Mouse (Mus musculus): Measurements from ENCODE around the gene Prdm16.

Prdm16 gene

DNA sequence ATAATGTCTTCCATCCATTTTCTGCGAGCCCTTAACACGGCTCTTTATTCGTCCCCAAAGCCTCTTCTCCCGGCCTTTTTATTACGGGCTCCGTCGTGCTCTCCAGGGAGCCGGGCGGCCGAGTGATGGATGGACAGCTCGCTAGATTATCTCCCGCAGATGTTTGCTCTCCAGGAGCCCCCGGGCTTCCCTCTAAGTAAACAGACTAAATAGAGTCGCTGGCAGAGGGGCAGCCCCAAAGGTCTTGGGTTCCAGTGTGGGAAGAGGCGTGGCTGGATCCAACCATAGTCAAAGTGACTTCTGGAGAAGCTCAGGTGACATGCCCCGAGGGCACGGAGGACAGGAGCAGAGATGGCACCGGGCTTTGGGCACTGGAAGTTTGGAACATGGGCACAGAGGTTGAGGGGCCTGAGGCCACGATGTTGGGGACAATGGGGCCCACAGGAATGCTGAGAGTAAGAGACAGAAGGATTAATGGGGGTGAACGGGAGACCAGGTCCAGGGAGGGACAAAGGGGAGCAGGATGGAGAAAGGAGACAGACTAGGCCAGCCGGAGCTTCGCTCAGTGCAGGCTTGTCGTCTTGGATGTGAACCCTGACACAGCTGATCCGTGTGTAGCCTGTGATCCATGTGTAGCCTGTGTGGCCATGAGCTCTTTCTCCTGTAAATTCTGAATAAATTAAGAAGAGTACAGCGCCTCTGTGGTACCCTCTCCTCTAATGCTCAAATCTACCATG is 162.9 kb downstream of the Prdm16 start:
- no peak for DNase-seq (ENCODE audit: low read depth)

GRCm38 (mm10) chr4:154472569-154472968 is 164.1 kb downstream of the Prdm16 start:
- DNase-seq (ENCODE audit: low read depth): no peak

GRCm38 (mm10) chr4:154471447-154472101 is 165.1 kb downstream of the Prdm16 start:
- DNase-seq (ENCODE audit: low read depth): no peak

DNA sequence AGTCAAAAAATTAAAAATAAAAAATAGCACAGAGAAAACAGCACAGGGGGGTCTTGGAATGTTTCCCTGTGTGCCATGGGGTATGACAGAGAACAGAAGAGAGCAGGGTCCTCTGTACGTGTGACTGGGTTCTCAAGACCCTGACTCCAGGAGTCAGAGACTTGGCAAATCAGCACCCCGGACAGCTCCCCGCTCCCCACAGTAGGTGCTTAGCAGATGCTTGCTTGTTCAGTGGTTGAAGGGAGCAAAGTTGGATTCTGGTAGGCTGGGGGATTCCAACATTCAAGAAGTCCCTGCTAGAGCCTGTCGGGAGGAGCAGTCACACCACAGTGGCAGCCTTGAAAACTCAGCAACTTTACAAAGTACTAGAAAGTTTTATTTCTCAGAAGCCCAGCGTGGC is 170.4 kb downstream of the Prdm16 start:
- DNase-seq (ENCODE audit: low read depth): peak; percentile 7

DNA sequence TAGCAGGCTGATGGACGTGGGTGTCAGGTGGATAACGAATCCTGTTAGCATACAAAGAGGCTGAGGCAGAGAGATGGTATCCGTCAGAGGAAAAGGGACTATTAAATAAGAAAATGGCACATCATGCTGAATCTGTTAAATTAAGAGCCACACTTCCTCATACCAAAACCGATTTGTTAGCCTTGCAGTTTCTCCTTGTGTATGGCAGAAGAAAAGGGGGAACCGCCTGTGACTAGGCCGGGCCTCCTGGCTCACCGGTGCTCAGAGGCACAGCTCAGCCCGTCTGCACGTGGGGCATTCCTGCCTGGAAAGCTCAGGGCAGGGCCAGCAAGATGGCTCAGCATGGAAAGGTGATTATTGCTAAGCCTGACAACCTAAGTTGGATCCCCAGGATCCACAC is 171.6 kb downstream of the Prdm16 start:
- no peak for DNase-seq (ENCODE audit: low read depth)

DNA sequence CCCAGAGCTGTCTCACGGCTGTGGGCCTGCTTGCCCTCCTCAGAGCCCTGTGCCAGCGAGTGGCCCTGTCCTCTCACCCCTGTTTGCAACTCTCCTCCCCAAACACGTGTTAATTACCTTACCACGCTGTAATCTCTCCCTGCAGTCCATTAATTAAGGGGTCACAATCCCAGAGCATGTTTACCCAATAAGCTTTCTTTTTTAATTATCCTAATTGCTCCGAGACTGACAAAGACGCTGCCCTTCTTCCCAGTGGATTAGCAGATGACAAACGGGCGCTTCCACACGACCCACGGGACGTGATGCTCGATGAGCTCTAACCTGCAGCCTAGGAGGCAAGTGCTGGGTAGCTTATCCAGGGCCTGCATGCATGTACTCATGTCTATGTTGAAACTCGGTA is 176.7 kb downstream of the Prdm16 start:
- DNase-seq (ENCODE audit: low read depth): no peak

DNA sequence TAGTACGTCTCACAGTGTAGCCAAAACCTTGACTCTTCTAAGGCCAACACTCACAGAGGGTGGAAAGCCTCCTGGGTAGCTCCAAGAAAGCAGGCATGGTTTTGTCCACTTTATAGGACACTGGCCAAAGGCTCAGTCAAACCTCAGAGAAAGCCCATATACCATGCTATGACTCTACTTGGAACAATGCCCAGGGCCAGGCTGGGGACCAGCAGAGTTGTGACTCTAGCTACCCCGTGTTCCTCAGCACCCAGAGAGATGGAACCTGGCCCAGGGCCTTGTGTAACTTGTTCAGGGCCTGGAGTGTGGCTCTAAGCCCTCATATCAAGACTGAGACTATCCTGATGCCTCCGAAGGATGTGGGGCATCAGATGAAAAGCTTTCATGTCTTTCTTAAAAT is 178.9 kb downstream of the Prdm16 start:
- DNase-seq (ENCODE audit: low read depth): no peak

GRCm38 (mm10) chr4:154456265-154456822 is 180.3 kb downstream of the Prdm16 start:
- no peak for DNase-seq (ENCODE audit: low read depth)

GRCm38 (mm10) chr4:154450441-154450840 is 186.2 kb downstream of the Prdm16 start:
- DNase-seq (ENCODE audit: low read depth): no peak

DNA sequence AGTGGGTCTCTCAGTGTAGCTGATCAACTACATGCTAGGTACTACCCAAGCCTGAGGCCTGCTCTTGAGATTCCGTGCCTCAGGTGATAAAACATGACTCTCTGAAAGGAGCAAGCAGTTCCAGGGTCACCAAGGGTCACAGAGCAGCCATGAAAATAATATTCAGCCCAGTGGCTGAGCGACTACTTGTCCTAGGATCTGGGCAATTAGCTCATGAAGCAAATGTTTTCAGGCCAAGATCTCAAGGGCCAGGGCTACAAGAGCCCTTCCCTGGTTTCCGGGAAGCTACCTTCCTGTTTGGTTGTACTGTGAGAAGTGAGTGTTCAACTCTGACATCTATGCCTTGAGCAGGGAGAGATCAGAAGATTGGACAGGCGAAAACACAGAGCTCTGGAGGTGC is 186.6 kb downstream of the Prdm16 start:
- no peak for DNase-seq (ENCODE audit: low read depth)

DNA sequence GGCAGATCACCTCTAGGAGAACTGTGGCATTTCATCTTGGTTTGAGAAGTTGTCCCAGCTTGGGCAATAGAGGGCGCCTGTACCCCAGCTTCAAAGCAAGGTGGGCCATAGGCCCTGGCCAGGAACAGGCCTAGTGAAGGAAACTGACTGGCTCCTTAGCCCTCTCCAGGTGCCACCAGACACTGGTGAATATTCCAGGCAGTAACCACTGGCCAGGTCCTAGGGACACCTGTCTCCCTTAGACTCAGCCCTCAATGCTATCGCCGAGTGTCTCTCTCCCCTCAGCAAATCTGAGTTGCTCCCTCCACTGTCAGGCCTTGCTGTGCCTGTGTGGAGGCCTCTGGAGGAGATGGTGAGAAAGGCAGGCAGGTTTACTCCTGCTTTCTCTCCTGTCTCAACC is 187.3 kb downstream of the Prdm16 start:
- peak; percentile 6 for DNase-seq (ENCODE audit: low read depth)

- no peak for DNase-seq (ENCODE audit: low read depth)
Observed at GRCm38 (mm10) chr4:154445721-154446120, 191.0 kb downstream of the Prdm16 start.

- no peak for DNase-seq (ENCODE audit: low read depth)
Observed at GRCm38 (mm10) chr4:154442645-154443304, 193.9 kb downstream of the Prdm16 start.

GRCm38 (mm10) chr4:154439455-154440052 is 197.1 kb downstream of the Prdm16 start:
- no peak for DNase-seq (ENCODE audit: low read depth)

DNA sequence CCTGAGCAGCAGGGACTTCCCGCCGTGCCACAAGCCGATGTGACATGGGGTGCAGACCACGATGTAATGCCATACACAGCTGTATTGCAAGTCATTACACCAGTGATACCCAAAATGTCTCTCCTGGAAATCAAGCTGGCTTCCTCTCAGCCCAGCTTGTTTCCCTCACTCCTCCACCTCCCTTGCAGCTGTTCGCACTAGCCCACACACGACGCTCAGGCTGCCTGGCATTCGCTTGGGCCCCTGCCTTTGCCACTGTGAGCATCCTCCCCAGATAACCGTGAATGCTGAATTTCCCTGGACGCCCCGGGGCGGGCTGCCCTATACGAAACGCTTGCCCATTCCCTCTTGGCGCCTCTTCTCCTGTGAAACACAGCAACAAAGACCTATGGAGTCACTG is 198.1 kb downstream of the Prdm16 start:
- no peak for DNase-seq (ENCODE audit: low read depth)

DNA sequence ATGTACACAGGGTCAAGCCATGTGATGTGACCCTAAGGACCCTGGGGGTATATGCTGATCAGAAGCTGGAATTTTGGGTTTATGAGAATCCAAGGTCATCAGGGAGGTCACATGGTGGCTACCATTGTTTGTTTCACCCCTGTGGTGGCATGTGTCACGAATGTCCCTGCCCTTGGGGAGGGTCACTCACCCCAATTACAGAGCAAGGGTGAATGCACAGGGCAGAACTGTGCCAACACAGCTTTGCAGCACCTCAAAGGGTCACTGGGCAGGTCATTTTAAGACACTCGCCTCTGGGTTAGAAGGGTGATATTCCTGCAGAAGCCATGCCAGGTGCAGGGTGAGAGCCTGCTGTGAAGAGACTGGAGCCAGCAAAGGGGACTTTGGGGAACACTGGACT is 206.9 kb downstream of the Prdm16 start:
- no peak for DNase-seq (ENCODE audit: low read depth)

GRCm38 (mm10) chr4:154426901-154427300 is 209.8 kb downstream of the Prdm16 start:
- no peak for DNase-seq (ENCODE audit: low read depth)

GRCm38 (mm10) chr4:154425284-154425683 is 211.4 kb downstream of the Prdm16 start:
- no peak for DNase-seq (ENCODE audit: low read depth)

DNA sequence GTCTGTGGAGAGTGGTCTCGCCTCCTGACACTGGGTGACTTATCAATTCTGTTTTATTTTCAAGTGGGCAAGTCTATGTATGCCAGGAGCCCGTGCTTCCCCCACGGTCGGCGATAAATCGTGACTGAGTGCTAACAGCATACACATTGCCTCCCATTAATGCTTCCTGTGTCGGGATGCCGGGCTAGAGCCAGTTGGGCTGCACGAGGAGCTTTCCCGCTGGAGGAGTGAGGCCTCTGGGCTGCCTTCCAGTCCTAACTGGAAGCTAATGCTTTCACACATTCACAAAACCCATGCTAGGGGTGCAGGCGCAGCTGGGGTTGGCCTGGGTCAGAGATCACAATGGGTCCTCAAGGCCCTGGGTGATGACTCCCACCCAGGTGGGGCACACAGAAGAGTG is 212.0 kb downstream of the Prdm16 start:
- DNase-seq (ENCODE audit: low read depth): no peak

DNA sequence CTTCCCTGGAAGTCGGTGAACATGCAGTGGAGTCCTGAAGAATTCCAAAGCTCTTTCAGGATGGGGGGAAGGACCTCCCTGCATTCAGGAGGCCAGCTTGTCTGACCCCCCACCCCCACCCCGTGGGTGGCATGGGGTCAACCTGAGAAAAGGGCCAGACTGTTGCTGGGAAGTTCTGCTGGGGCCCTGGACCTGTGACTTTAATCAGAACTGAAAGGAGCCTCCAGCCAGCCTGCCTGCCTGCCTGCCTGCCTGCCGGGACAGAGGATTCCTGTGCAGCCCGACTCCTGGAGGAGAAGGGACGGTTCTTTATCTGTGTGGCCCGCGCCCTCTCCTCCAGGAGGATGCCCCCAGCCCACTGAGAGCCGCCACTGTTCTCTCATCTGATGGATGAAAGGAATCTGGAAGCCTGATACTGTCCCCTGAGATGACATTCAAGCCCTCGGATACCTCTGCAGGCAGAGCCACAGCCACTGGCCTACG is 214.2 kb downstream of the Prdm16 start:
- no peak for DNase-seq (ENCODE audit: low read depth)

DNA sequence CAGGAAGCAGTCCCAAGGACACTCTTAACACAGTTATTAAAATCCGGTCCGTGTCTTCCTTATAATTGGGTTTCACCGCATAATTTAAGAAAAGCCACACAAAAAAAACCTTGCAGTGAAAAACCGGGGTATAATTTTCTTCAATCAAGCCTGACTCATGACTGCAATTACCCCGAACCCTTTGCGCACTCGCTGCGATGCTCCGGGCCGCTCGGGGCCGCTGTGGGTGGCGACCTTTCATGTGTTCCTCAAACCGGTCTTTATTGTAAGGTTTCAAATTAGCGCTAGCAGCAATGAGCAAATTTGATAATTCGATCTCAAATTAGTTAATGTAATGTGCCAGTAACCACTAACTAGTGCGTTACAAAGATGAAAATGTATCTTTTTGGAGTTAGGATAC is 215.9 kb downstream of the Prdm16 start:
- no peak for DNase-seq (ENCODE audit: low read depth)

- DNase-seq (ENCODE audit: low read depth): no peak
Observed at GRCm38 (mm10) chr4:154419766-154420165, 216.9 kb downstream of the Prdm16 start.

Measured in c-Kit-positive CD71-negative TER-119-negative erythroid progenitor cells, embryonic 14.5 days (primary cell).